Comparison of ENCODE assay signal across 32 mouse cellular contexts in genomic region chr4:131824939-131825338, GRCm38 (mm10). TPM values are rescaled to one million over a fixed set of nuclear protein-coding genes. Genes with fewer than 3 reads are reported as not detected.
DNase-seq lines count a peak whose midpoint lies in the region; ATAC-seq and TF ChIP-seq lines count a peak whose summit lies in the region.
"Had no signal": no experiment of that assay in that cellular context is flagged by ENCODE, and none has a peak within 500 bp of the region (broad histone marks: within the 10 kb centered on the region; RNA-seq: fewer than 3 reads in every experiment).

No protein-coding gene starts in this region.

- H3K27ac ChIP-seq in heart, embryonic 10.5 days = 0 out of 2 replicates have a peak overlapping the region, but pooled peaks have one; percentile 19
- H3K27ac ChIP-seq in stomach, embryonic 14.5 days (ENCODE audit: low read length) = peak overlapping the region; percentile 74; the same call in 1 of the 2 replicates
- no peak overlapping the region for H3K27ac ChIP-seq in stomach, postnatal 0 days (replicated peaks)
- peak overlapping the region; percentile 45; the same call in 1 of the 2 replicates for H3K27ac ChIP-seq in limb, embryonic 12.5 days
- H3K27ac ChIP-seq: heart, adult 2 months; heart, embryonic 13.5 days; kidney, embryonic 15.5 days; layer of hippocampus, adult 2 months; left cerebral cortex, adult 2 months; liver, embryonic 12.5 days; neural tube, embryonic 12.5 days had no signal

- intact Hi-C loops in heart, postnatal 10 days (cut with DNase I) = no loop called here

- H3K9ac ChIP-seq in stomach, embryonic 14.5 days (replicated peaks; ENCODE audit: low read depth, low read length) = no peak overlapping the region
- no peak overlapping the region for H3K9ac ChIP-seq in stomach, postnatal 0 days (ENCODE audit: low read length)
- H3K9ac ChIP-seq in limb, embryonic 12.5 days (replicated peaks) = no peak overlapping the region
- H3K9ac ChIP-seq: heart, embryonic 13.5 days; kidney, embryonic 15.5 days; liver, embryonic 12.5 days; liver, postnatal 0 days; neural tube, embryonic 12.5 days; stomach, embryonic 15.5 days had no signal

- no peaks in the 10 kb centered on the region for H3K9me3 ChIP-seq in heart, embryonic 10.5 days
- H3K9me3 ChIP-seq in stomach, embryonic 14.5 days (ENCODE audit: control insufficient read depth, low read depth, low read length) = no peaks in the 10 kb centered on the region
- H3K9me3 ChIP-seq in stomach, postnatal 0 days (ENCODE audit: control insufficient read depth, low read length) = no peaks in the 10 kb centered on the region
- H3K9me3 ChIP-seq in limb, embryonic 12.5 days = no peaks in the 10 kb centered on the region
- H3K9me3 ChIP-seq: heart, embryonic 13.5 days; kidney, embryonic 15.5 days; liver, embryonic 12.5 days; neural tube, embryonic 12.5 days; stomach, embryonic 15.5 days had no signal

- no peaks in the 10 kb centered on the region for H3K36me3 ChIP-seq in heart, embryonic 10.5 days
- H3K36me3 ChIP-seq in stomach, embryonic 14.5 days (ENCODE audit: control insufficient read depth, insufficient read depth, low read length) = no peaks in the 10 kb centered on the region
- H3K36me3 ChIP-seq in stomach, postnatal 0 days (ENCODE audit: control insufficient read depth, insufficient read depth, low read length) = no peaks in the 10 kb centered on the region
- H3K36me3 ChIP-seq in limb, embryonic 12.5 days = no peaks in the 10 kb centered on the region; the same call in 1 of the 2 replicates
- H3K36me3 ChIP-seq: heart, embryonic 13.5 days; kidney, embryonic 15.5 days; liver, embryonic 12.5 days; neural tube, embryonic 12.5 days; stomach, embryonic 15.5 days had no signal

- ATAC-seq in stomach, embryonic 14.5 days (ENCODE audit: insufficient number of reproducible peaks, insufficient read depth, low FRiP score, low read depth) = no peak
- no peak for ATAC-seq in stomach, postnatal 0 days (ENCODE audit: low FRiP score, low TSS enrichment)
- ATAC-seq in limb, embryonic 12.5 days (ENCODE audit: insufficient number of reproducible peaks, insufficient read depth, low FRiP score, low TSS enrichment, low read depth) = no peak
- ATAC-seq: forebrain, embryonic 16.5 days; liver, embryonic 12.5 days; liver, postnatal 0 days; midbrain, embryonic 16.5 days; Patski had no signal

- no peak for TF ChIP-seq CTCF in stomach, postnatal 0 days (IDR thresholded peaks at IDR 0.05; ENCODE audit: low read depth)

- no peak overlapping the region for H3K4me3 ChIP-seq in heart, embryonic 10.5 days
- H3K4me3 ChIP-seq in stomach, embryonic 14.5 days (ENCODE audit: low read depth, low read length) = no peak overlapping the region
- H3K4me3 ChIP-seq in stomach, postnatal 0 days (ENCODE audit: low read depth, low read length) = no peak overlapping the region
- H3K4me3 ChIP-seq in limb, embryonic 12.5 days (replicated peaks) = no peak overlapping the region
- H3K4me3 ChIP-seq: heart, adult 2 months; heart, embryonic 13.5 days; kidney, embryonic 15.5 days; layer of hippocampus, adult 2 months; left cerebral cortex, adult 2 months; liver, embryonic 12.5 days; neural tube, embryonic 12.5 days; stomach, embryonic 15.5 days had no signal

- DNase-seq in heart, embryonic 10.5 days (ENCODE audit: low spot score) = no peak
- no peak for DNase-seq in heart, postnatal 10 days
- no peak for DNase-seq in stomach, postnatal 0 days (ENCODE audit: low spot score)
- DNase-seq in urinary bladder, postnatal 4 days (ENCODE audit: low spot score in 2 of 2) = no peak
- no peak for DNase-seq in urinary bladder, adult 2 months (ENCODE audit: low spot score)
- no peak for DNase-seq in frontal cortex, postnatal 25 days (ENCODE audit: low spot score in 2 of 2)
- DNase-seq: adrenal gland, postnatal 25 days; cerebellum, adult 11-12 months; cerebellum, adult 9-11 months; embryo, embryonic 11 days; heart, adult 2 months; heart, postnatal 14 days; kidney, adult 11 months; kidney, postnatal 25 days; liver, postnatal 0 days; lung, postnatal 4 days; right cerebral cortex, postnatal 14 days; thymus, adult 18-20 months; thymus, postnatal 25 days had no signal

- H3K4me1 ChIP-seq in heart, embryonic 10.5 days = peaks cover 40% of the 10 kb centered on the region
- peaks cover 23% of the 10 kb centered on the region for H3K4me1 ChIP-seq in stomach, embryonic 14.5 days (ENCODE audit: control insufficient read depth, insufficient read depth, low read length)
- H3K4me1 ChIP-seq in stomach, postnatal 0 days (replicated peaks; ENCODE audit: control insufficient read depth, insufficient read depth) = no peaks in the 10 kb centered on the region
- H3K4me1 ChIP-seq in limb, embryonic 12.5 days (replicated peaks) = peaks cover 31% of the 10 kb centered on the region

- 67% methylated on average over 3 of the region's 3 CpGs for WGBS in heart, embryonic 10.5 days
- 60% methylated on average over 3 of the region's 3 CpGs for WGBS in stomach, embryonic 14.5 days
- WGBS in stomach, postnatal 0 days = 53% methylated on average over 3 of the region's 3 CpGs
- WGBS in limb, embryonic 12.5 days = 72% methylated on average over 3 of the region's 3 CpGs

- TF ChIP-seq EP300 in stomach, postnatal 0 days (optimal IDR thresholded peaks at IDR 0.05) = no peak

- peaks cover 38% of the 10 kb centered on the region for H3K27me3 ChIP-seq in heart, embryonic 10.5 days (ENCODE audit: insufficient read depth, poor library complexity, severe bottlenecking)
- H3K27me3 ChIP-seq in stomach, embryonic 14.5 days (ENCODE audit: control insufficient read depth, insufficient read depth, low read length) = no peaks in the 10 kb centered on the region
- H3K27me3 ChIP-seq in stomach, postnatal 0 days (ENCODE audit: control insufficient read depth, insufficient read depth, low read length) = no peaks in the 10 kb centered on the region
- no peaks in the 10 kb centered on the region for H3K27me3 ChIP-seq in limb, embryonic 12.5 days
- H3K27me3 ChIP-seq: kidney, embryonic 15.5 days; neural tube, embryonic 12.5 days; Patski; stomach, embryonic 15.5 days had no signal

- H3K4me2 ChIP-seq in stomach, embryonic 14.5 days (replicated peaks; ENCODE audit: low read depth, low read length) = no peak overlapping the region
- H3K4me2 ChIP-seq in stomach, postnatal 0 days (replicated peaks; ENCODE audit: low read depth) = no peak overlapping the region
- H3K4me2 ChIP-seq in limb, embryonic 12.5 days = no peak overlapping the region
- H3K4me2 ChIP-seq: heart, embryonic 13.5 days; kidney, embryonic 15.5 days; liver, embryonic 12.5 days; neural tube, embryonic 12.5 days; stomach, embryonic 15.5 days had no signal

RNA-seq across cellular contexts. Expression of gene Ptpru, which starts 13.1 kb away (rescaled TPM):
- 1.9 and 7.6 TPM in 2 replicates for polyA plus RNA-seq in heart, embryonic 10.5 days (2016; fragmentation: Nextera tagmentation; extraction: Ambion mirVana)
- 1 to 10 TPM; 2.0 to 3.0 TPM for total RNA-seq in heart, postnatal 10 days (2021)
- 16.1 and 18.0 TPM in 2 replicates for polyA plus RNA-seq in stomach, embryonic 14.5 days (2014; fragmentation: Nextera tagmentation; extraction: Ambion mirVana)
- polyA plus RNA-seq in stomach, postnatal 0 days (2015; fragmentation: Nextera tagmentation; extraction: Ambion mirVana) = 3.1 and 3.9 TPM in 2 replicates
- polyA plus RNA-seq in limb, embryonic 12.5 days (2016; fragmentation: Nextera tagmentation; extraction: Ambion mirVana) = 18.0 and 19.8 TPM in 2 replicates
- polyA plus RNA-seq in urinary bladder, adult 2 months (2012; rRNA removed) = 73.3 and 73.6 TPM in 2 replicates
- total RNA-seq: megakaryocyte-erythroid progenitor cell, adult 5-6 weeks had no signal

RNA-seq across cellular contexts. Expression of gene Mecr, which starts 18.3 kb away (rescaled TPM):
- polyA plus RNA-seq in heart, embryonic 10.5 days (2016; fragmentation: Nextera tagmentation; extraction: Ambion mirVana) = 45.9 and 52.5 TPM in 2 replicates
- total RNA-seq in heart, postnatal 10 days (2021) = 10 to 100 TPM; 31.7 to 33.2 TPM
- polyA plus RNA-seq in stomach, embryonic 14.5 days (2014; fragmentation: Nextera tagmentation; extraction: Ambion mirVana) = 47.6 and 48.6 TPM in 2 replicates
- 47.2 and 48.6 TPM in 2 replicates for polyA plus RNA-seq in stomach, postnatal 0 days (2015; fragmentation: Nextera tagmentation; extraction: Ambion mirVana)
- polyA plus RNA-seq in limb, embryonic 12.5 days (2016; fragmentation: Nextera tagmentation; extraction: Ambion mirVana) = 45.1 and 46.9 TPM in 2 replicates
- 33.9 and 39.6 TPM in 2 replicates for polyA plus RNA-seq in urinary bladder, adult 2 months (2012; rRNA removed)

RNA-seq across cellular contexts. Expression of gene Srsf4, which starts 48.5 kb away (rescaled TPM):
- 81.0 and 96.1 TPM in 2 replicates for polyA plus RNA-seq in heart, embryonic 10.5 days (2016; fragmentation: Nextera tagmentation; extraction: Ambion mirVana)
- 10 to 100 TPM; 53.6 to 53.7 TPM for total RNA-seq in heart, postnatal 10 days (2021)
- polyA plus RNA-seq in stomach, embryonic 14.5 days (2014; fragmentation: Nextera tagmentation; extraction: Ambion mirVana) = 95.3 and 104 TPM in 2 replicates
- 36.5 and 38.3 TPM in 2 replicates for polyA plus RNA-seq in stomach, postnatal 0 days (2015; fragmentation: Nextera tagmentation; extraction: Ambion mirVana)
- 158 and 162 TPM in 2 replicates for polyA plus RNA-seq in limb, embryonic 12.5 days (2016; fragmentation: Nextera tagmentation; extraction: Ambion mirVana)
- 48.1 and 60.6 TPM in 2 replicates for polyA plus RNA-seq in urinary bladder, adult 2 months (2012; rRNA removed)
